Mouse (Mus musculus): Measurements from ENCODE around the gene Rgs6. TPM values are rescaled to one million over a fixed set of nuclear protein-coding genes. Genes with fewer than 3 reads are reported as not detected.
A peak's percentile ranks its signal among the peaks of the same experiment; 100 is the strongest.

The Rgs6 gene
- total RNA-seq, 4 experiments from 2014 or later: 0.14 to 1.0 (median 0.67) TPM

DNA sequence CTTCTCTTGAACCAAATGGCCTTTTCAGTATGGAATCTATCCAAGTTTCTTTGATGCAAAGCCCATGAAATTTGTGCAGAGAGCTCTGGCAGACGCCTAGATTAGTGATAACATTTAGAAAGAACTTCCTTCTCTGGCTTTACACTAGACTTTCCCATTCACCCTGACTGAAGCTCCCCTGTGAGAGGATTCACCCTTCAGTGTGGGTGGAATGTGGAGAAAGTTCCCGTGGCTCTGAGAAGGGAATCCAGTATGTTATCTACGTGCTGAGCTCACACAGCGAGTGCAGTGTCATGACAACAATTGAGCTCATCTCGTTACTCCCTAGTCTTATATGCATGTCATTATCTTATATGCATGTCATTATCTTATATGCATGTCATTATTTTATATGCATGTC lies 61.9 kb downstream of the Rgs6 start:
- DNase-seq: no peak

- no peak for DNase-seq
These were observed 76.5 kb downstream of the Rgs6 start for GRCm38 (mm10) chr12:82664598-82664997.

DNA sequence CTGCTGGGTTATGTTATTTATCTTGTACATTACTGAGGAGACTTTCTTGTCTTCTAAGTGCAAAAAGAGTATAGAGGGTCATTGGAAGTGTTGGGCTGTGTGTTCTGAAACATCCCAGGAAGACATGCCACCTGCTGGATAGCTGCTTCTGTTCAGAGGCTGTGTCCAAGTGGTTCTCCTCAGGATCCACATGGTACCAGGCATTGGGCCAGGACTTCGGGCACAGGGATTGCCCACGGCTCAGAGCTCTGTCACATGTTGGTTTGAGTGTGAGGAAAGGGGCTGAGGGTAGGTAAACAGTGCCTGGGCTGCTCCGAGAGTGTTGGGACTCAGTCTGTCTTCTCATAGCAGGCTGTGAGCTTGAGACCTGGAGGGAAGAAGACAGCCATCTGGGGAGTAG lies 79.3 kb downstream of the Rgs6 start:
- DNase-seq: no peak

DNA sequence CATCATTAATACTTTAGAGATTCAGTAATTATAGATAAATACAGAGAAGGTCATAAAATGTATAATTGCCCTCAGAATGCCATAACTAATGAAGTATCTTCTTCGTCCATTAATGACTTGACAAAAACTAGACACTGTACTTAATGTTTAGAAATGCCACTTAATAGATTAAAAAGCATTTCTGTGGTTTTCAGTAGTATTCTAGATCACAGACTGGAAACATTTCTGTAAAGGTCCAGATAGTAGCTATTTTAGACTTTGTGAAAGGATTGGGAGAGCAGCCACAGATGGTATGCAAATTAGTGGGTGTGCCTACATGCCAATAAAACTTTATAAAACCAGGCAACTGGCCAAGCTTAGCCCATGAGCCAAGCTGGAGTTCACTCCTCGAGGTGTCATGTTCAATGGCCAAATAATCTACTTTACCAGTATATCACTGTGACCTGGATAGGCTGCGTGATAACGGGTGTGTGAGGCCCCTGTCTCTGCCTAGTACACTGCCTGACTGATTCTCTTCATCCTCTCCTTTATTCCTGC lies 82.2 kb downstream of the Rgs6 start:
- DNase-seq: no peak

DNA sequence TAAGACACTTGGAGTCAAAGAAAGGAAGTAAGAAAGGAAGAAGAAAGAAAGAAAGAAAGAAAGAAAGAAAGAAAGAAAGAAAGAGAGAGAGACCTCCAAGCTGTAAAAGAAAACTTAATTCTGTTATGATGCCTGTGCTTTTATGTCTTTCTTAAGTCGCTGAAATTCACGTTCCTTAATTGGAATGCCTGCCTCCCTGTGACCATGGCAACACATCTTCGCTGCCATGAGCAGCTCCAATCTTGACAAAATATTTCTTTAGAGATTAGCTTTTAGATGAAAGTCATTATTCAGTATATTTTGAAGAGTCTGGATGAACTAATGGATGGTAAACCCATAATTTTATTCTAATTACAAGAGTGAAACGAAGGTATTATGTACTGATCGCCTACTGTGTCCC lies 83.5 kb downstream of the Rgs6 start:
- no peak for DNase-seq

DNA sequence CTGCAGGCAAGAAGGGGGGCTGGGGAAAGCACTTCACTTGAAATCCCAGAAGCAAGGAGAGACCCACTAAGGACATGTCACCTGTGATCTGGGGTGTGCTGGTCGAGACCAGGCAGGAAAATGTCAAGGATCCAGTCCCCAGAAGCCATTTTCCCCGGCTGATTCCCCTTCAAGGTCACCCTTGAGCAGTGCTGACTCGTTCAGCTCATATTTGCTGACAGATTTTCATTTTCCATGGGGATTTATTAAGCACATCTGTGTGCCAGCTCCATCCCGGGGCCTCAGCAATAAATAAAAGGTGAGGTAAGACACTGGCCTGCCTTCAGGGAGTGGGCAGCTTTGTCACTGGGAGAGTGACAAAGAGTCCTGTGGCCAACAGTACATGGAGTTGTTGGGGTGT lies 87.0 kb downstream of the Rgs6 start:
- DNase-seq: peak; percentile 45

DNA sequence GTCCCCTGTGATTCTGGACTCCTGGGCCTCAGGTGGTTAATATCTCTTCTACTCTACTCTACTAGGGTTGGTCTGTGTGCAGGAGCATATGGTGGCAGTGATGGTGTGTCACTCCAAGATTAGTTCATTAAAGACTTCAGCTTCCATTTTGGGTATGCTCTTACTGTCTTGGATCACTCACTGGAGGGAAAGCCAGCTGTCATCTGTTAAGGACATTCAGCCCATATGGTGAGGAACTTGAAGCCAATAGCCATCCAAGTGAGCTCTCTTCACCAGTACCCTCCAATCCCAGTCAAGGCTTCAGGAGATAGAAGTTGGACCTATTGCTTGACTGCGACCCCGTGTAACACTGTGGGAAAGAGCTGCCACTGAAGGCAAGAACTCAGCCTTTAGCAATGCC lies 98.9 kb downstream of the Rgs6 start:
- DNase-seq: no peak

DNA sequence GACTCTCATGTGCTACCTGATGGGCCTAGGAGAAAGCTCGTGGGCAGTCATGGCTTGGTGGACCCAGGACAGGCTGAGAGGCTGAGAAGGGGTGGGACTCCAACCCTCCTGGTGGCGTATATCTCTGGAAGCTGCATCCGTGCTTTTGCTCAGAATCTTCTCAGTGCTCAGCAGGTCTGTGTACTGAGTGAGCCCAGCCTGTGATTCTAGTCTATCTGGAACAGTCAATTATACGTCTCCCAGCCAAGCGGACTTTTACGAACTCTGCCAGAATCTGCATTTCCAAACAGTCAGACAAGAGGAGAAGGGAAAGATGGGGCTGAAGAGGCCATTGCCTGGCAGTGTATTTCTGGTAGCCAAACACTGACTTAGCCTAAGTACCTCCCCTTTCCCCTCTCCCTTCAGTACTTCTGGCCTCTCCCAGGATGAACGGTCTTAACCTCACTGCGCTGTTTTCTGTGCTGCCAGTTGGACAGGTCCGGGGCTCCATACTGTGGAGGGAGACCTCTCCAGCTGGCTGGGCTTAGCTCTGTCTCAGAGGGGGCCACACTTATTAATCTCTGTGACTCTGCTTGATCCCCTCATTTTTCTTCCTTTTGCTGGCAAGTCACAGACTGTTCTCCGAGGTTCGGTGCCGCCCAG lies 110.9 kb downstream of the Rgs6 start:
- DNase-seq: no peak

- DNase-seq: no peak
These were observed 111.4 kb downstream of the Rgs6 start for GRCm38 (mm10) chr12:82699528-82699905.

GRCm38 (mm10) chr12:82700241-82700640 lies 112.1 kb downstream of the Rgs6 start:
- DNase-seq: no peak

DNA sequence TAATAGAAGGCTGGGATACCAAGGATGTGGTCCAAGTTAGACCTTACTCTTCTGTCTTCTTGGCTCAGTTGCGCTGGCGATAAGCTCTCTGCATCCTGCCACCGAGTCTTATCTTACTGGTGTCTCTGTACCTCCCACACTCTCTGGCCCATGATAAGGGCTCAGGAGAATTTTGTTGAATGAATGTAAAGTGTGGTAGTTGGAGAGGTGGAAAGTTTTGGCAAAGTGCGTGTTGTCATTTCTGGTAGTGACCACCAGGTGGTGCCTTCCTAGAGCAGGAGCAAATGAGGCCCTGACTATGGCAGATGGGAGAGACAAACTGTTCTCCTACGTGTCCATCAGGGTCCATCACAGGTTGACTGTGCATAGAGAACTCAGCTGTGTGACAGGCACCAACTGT lies 112.7 kb downstream of the Rgs6 start:
- no peak for DNase-seq

DNA sequence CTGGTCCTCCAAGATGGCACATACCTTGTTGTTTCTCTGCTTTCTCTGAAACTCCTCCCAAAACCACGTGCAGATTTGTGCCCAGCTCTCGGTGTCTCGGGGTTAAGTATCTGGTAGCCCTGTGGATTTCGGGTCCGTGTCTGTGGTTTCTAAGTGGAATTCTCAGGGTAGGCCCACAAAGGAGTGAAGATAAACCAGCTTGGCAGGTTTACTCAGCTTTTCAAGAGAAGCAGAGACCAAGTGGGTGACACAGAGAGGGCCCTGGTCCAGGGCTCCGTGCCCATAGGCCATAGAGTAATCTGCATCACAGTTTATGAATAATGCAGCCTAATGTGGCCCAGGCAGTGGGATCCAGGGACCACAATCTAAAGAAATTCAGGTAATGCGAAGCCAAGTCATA lies 113.3 kb downstream of the Rgs6 start:
- DNase-seq: no peak

GRCm38 (mm10) chr12:82710376-82710775 lies 122.3 kb downstream of the Rgs6 start:
- no peak for DNase-seq

DNA sequence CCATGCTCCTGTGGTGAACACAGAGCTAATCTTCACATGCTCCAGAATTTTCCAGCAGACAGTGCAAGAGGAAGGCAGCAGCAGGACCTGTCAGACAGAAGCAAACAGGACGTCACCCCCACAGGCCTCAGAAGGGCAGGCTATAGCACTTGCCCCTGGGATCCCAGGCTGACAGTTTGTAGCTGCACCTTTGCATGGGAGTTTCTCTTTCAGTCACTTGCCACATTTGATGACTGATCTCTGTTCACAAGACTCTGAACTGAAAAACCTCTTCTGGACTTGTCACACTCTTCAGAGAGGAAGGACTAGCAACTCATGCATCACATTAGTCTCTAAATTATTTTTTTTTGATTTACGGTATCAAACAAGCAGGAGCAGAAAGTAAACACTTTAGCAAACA lies 126.2 kb downstream of the Rgs6 start:
- no peak for DNase-seq

- no peak for DNase-seq
These were observed 135.0 kb downstream of the Rgs6 start for GRCm38 (mm10) chr12:82723017-82723540.

DNA sequence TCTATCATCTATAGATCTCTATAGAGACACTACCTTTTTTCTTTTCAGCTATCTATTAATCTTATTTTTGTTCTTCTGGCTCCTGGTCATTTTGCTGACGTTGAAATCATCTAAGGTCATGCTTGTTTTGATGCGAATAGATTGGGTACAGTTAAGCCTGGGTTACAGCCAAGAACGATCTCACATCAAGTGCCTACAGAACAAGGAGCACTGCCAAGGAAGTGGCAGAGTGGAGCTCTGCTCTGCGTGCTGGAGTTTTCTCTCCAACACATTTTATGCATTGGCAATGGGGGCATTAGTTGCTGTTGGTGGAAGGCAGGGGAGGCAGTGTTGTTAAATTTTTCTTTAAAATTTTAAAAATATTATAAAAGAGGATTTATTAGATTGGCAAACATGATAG lies 138.2 kb downstream of the Rgs6 start:
- no peak for DNase-seq

DNA sequence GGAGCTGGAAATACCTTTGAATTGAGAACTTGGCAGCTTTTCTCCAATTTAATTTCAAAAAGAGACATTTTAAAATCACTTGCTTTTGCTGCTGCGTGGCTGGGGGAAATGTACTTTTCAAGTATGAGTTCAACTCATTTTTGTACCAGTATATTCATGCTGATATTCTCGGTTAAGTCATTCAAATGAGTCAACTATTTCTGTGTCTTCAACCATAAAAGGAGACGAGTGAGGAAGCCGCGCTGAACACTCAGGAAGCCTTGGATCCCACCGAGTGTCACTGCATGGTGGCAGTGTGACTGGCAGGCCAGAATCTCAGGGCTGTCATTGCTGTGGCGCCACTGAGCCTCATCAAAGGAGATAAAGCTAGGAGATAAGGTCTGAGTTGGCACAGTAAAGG lies 143.5 kb downstream of the Rgs6 start:
- no peak for DNase-seq

GRCm38 (mm10) chr12:82742955-82743354 lies 154.9 kb downstream of the Rgs6 start:
- no peak for DNase-seq

GRCm38 (mm10) chr12:82744026-82744425 lies 155.9 kb downstream of the Rgs6 start:
- DNase-seq: no peak

DNA sequence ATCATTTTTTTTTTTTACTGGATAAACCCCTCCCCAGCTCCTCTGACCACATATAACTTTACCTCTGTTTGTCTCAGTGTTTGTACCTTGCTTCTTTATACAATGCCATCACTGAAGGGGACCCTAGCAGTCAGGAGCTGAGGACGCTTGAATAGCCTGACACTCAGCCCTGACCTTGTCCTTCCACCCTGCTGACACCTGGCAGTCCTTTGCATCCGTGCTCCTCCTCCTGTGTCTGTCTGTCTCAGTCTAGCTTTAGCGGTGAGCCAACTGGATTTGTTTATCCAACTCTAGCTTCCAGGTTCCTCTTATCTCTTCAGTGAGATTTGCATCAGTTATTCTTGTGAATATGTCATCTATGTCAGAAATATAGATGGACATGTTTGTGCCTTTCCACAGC lies 156.7 kb downstream of the Rgs6 start:
- DNase-seq: no peak

DNA sequence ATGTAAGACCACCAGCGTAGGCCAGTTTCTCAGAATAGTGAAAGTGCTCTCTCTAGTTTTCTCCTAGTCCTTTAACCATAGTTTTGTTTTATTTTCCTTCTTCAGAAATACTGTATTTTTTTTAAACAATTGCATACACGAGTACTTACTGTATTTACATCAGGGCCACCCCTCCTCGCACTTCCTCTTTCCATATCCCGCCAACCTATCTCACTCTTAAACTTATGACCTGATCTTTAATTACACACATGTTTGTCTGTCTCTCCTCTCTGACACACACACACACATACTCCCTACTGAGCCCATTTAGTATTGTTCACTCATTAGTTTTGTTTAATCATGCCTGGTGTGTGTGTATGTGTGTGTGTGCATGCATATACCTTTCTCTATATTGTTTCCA lies 159.0 kb downstream of the Rgs6 start:
- DNase-seq: no peak

DNA sequence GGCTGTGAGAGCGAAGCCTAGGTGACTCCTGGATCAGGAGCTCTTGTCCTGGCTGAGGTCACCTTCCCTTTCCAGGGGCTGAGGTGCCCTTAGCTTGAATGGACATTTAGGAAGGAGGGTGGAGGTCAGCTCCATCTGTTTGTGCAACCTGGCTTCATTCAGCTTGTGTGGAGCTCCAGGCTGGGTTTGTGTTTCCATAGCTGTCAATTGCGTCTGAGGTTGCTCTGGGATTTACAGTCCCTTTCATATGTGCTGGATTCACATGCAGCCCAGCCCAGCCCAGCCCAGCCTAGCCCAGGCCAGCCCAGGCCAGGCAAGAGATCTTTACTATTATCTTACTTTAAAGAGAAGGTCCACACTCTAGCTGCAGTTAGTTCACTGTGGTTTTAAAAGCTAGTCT lies 163.8 kb downstream of the Rgs6 start:
- no peak for DNase-seq

DNA sequence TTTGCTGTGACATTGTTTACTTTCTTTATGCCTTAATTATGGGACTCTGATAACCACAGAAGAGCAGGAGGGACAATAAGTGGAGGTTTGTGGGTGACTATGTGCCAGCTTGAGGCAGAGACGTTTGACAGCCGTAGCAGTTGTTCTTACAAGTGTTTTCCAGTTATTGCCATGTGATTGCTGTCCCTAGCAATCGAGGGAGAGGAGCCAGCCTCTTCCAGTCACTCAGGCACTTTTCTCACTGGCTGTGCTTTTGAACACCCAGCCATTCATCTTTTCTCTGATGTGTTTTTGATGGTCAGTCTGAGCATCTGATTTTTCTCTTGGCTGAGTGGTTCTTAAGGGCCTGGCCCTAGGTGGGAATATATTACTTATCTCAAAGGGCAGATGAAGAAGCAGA lies 166.4 kb downstream of the Rgs6 start:
- DNase-seq: no peak

- no peak for DNase-seq
These were observed 168.7 kb downstream of the Rgs6 start for GRCm38 (mm10) chr12:82756756-82757155.

GRCm38 (mm10) chr12:82757367-82757766 lies 169.3 kb downstream of the Rgs6 start:
- DNase-seq: no peak

All from adrenal gland, adult 8-10 months (tissue).